Mouse (Mus musculus) thymus, adult 2 months (tissue): ENCODE results near the gene Cyp2t4.

Experiments used
- CTCF ChIP-seq: fragments of 200-500 bp; IDR thresholded peaks from 2 replicates; pipeline ENCODE4 v1.5.1; 2012; ENCODE audit warnings: mild to moderate bottlenecking, control low read depth, low read length, moderate library complexity, borderline replicate concordance; ENCODE audit not compliant: control insufficient read depth, poor library complexity, insufficient read depth; ENCODE audit errors: extremely low read depth
- POLR2A ChIP-seq: fragments of 200-500 bp; IDR thresholded peaks from 2 replicates; pipeline ENCODE4 v1.6.1; 2012; ENCODE audit warnings: mild to moderate bottlenecking, low read length, control low read depth, moderate library complexity; ENCODE audit not compliant: control insufficient read depth, poor library complexity, insufficient read depth; ENCODE audit errors: extremely low read depth

DNA sequence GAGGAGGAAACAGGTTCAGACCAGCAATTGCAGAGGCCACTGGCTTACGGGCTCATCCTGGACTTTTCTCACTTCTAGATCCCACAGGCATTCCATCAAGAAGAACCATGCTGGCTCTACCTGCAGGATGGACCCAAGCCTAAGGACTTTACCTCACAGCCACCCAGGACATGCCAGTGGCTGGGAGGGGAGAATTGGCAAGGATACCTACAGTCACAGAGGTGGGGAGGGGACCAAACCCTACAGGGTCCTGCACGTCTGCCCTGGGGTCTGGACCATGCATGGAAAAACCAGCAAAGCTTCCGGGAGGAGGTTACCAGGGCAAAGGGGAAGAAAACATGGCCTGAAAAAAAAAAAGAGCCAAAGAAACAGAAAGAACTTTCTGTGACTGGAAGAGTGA is 17.5 kb downstream of the Cyp2t4 start:
- TF ChIP-seq CTCF (no peak), POLR2A (no peak)
